Mouse (Mus musculus): ENCODE results near the gene Ncoa3. TPM values are rescaled to one million over a fixed set of nuclear protein-coding genes. Genes with fewer than 3 reads are reported as not detected.

Gene Ncoa3
- polyA plus RNA-seq, 1 experiment from 2014 or later = 15.5 TPM

GRCm38 (mm10) chr2:166030256-166030995, 38.0 kb downstream of the Ncoa3 start:
- WGBS = 12% methylated on average over 13 of the region's 13 CpGs
- ATAC-seq = no peak
- peak overlapping the region; percentile 63 for H3K27ac ChIP-seq (ENCODE audit: low read length)
- H3K9ac ChIP-seq (ENCODE audit: low read depth, low read length) = 0 out of 2 replicates have a peak overlapping the region, but pooled peaks have one; percentile 4
- H3K4me3 ChIP-seq (ENCODE audit: low read depth, low read length) = no peak overlapping the region
- no peaks in the 10 kb centered on the region for H3K36me3 ChIP-seq (ENCODE audit: control insufficient read depth, insufficient read depth, low read length)
- peak overlapping the region; percentile 35 for H3K4me2 ChIP-seq (ENCODE audit: low read length)
- H3K27me3 ChIP-seq (ENCODE audit: control insufficient read depth, insufficient read depth, low read depth, low read length) = no peaks in the 10 kb centered on the region
- no peaks in the 10 kb centered on the region for H3K9me3 ChIP-seq (replicated peaks; ENCODE audit: control insufficient read depth, low read length, poor library complexity, severe bottlenecking)
- peaks cover 26% of the 10 kb centered on the region for H3K4me1 ChIP-seq (ENCODE audit: control insufficient read depth, insufficient read depth, low read length)

DNA sequence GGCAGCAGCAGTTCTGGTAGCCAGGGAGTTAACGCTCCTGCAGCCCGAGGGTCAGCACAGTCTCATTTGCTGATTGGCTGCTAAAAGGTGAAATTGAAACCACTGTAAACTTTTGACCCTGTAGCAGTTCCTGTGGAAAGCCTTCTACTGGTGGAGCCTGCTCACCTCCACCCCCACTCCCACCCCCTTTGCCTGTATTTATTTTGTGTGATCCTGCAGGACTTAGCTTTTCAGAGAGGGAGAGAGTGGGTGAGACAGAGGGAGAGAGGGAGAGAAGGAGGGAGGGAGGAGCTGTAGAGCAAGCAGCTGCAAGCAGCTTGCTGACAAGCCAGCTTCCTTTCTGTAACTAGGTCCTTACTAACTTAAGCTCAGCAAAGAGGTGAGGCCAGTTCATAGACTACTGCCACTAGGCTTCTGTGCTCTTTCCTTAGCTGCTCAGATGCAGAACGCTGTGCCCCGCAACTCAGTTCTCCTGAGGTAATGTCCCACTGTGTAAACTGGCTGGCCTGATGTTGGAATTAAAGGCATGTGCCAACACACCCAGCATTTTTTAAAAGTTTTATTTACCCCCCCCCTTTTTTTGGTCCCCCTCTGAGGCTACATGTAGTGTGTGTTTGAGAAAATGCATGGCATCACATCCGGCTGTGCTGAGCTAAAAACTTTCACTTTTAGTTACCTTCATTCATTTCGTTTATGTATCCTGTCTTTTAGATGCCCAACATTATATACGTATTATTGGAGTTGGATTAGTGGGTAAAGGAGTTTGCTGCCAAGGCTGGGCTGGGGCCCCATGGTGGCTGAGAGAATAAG, 38.9 kb downstream of the Ncoa3 start:
- Histone ChIP-seq H3K4me1 (ENCODE audit: control insufficient read depth, insufficient read depth, low read length) (peaks cover 26% of the 10 kb centered on the region), H3K36me3 (ENCODE audit: control insufficient read depth, insufficient read depth, low read length) (no peaks in the 10 kb centered on the region), H3K4me2 (ENCODE audit: low read length) (peak overlapping the region; percentile 35), H3K9me3 (replicated peaks; ENCODE audit: control insufficient read depth, low read length, poor library complexity, severe bottlenecking) (no peaks in the 10 kb centered on the region), H3K4me3 (ENCODE audit: low read depth, low read length) (no peak overlapping the region), H3K27me3 (ENCODE audit: control insufficient read depth, insufficient read depth, low read depth, low read length) (no peaks in the 10 kb centered on the region), H3K27ac (ENCODE audit: low read length) (peak overlapping the region; percentile 63), H3K9ac (ENCODE audit: low read depth, low read length) (0 out of 2 replicates have a peak overlapping the region, but pooled peaks have one; percentile 34)
- peak; percentile 70; the same call in 1 of the 2 replicates for ATAC-seq
- 38% methylated on average over 7 of the region's 7 CpGs for WGBS

DNA sequence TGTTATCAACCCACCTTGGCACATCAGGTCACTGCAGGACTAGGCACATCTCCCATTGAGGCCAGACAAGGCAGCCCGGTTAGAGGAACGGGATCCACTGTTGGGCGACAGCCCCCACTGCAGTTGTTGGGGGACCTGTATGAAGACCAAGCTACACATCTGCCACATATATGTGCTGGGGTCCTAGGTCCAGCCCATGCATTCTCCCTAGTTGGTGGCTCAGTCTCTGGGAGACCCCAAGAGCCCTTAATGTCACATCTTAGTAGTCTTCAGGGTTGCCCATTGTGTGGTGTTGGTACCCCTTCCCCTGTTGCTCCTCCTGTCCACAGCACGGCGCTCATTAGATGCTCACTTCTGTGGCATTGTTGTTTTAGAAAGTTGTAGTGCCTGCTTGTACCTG, 40.2 kb downstream of the Ncoa3 start:
- Histone ChIP-seq H3K27me3 (ENCODE audit: control insufficient read depth, insufficient read depth, low read depth, low read length) (no peaks in the 10 kb centered on the region), H3K9me3 (replicated peaks; ENCODE audit: control insufficient read depth, low read length, poor library complexity, severe bottlenecking) (no peaks in the 10 kb centered on the region), H3K4me3 (ENCODE audit: low read depth, low read length) (no peak overlapping the region), H3K4me2 (ENCODE audit: low read length) (no peak overlapping the region), H3K4me1 (ENCODE audit: control insufficient read depth, insufficient read depth, low read length) (peaks cover 26% of the 10 kb centered on the region), H3K36me3 (ENCODE audit: control insufficient read depth, insufficient read depth, low read length) (no peaks in the 10 kb centered on the region), H3K27ac (ENCODE audit: low read length) (no peak overlapping the region), H3K9ac (ENCODE audit: low read depth, low read length) (no peak overlapping the region)
- no peak for ATAC-seq
- WGBS = 95% methylated on average over 5 of the region's 5 CpGs

DNA sequence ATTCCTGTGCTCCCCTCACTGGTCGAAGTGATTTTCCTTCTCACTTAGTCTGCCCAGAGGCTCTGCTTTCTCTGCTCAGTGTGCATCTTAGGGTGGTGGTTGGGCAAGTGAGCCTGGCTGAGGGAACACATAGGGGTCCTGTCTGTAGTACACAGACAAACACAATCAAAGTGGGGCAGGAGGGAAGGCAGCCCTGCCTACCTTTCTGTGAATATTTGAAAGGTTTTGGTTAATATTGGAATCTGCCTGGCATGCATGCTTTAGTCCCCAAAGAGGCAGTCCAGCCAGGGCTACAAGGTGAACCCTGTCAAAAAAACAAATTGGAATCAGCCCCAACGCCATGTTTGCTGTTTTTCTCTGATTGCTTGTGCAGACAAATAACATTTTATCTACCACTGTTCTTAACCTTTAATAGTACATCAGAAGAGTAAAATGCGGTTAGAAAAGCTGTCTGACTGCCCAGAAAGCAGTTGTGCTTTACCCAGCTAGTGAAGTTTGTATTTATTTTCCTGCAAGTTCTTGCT, 42.6 kb downstream of the Ncoa3 start:
- Histone ChIP-seq H3K4me2 (ENCODE audit: low read length) (no peak overlapping the region), H3K36me3 (ENCODE audit: control insufficient read depth, insufficient read depth, low read length) (no peaks in the 10 kb centered on the region), H3K27ac (ENCODE audit: low read length) (no peak overlapping the region; the same call in 1 of the 2 replicates), H3K4me1 (ENCODE audit: control insufficient read depth, insufficient read depth, low read length) (peaks cover 16% of the 10 kb centered on the region), H3K9ac (ENCODE audit: low read depth, low read length) (no peak overlapping the region), H3K9me3 (replicated peaks; ENCODE audit: control insufficient read depth, low read length, poor library complexity, severe bottlenecking) (no peaks in the 10 kb centered on the region), H3K4me3 (ENCODE audit: low read depth, low read length) (no peak overlapping the region), H3K27me3 (ENCODE audit: control insufficient read depth, insufficient read depth, low read depth, low read length) (no peaks in the 10 kb centered on the region)
- ATAC-seq = no peak
- WGBS = 74% methylated on average over 3 of the region's 3 CpGs

GRCm38 (mm10) chr2:166035725-166036124, 43.3 kb downstream of the Ncoa3 start:
- no peaks in the 10 kb centered on the region for H3K27me3 ChIP-seq (ENCODE audit: control insufficient read depth, insufficient read depth, low read depth, low read length)
- H3K4me2 ChIP-seq (ENCODE audit: low read length) = no peak overlapping the region
- 54% methylated on average over 3 of the region's 3 CpGs for WGBS
- H3K4me1 ChIP-seq (ENCODE audit: control insufficient read depth, insufficient read depth, low read length) = peaks cover 10% of the 10 kb centered on the region
- H3K4me3 ChIP-seq (ENCODE audit: low read depth, low read length) = no peak overlapping the region
- no peaks in the 10 kb centered on the region for H3K36me3 ChIP-seq (ENCODE audit: control insufficient read depth, insufficient read depth, low read length)
- H3K9ac ChIP-seq (ENCODE audit: low read depth, low read length) = no peak overlapping the region
- ATAC-seq = no peak
- no peaks in the 10 kb centered on the region for H3K9me3 ChIP-seq (replicated peaks; ENCODE audit: control insufficient read depth, low read length, poor library complexity, severe bottlenecking)
- no peak overlapping the region for H3K27ac ChIP-seq (ENCODE audit: low read length)

GRCm38 (mm10) chr2:166039681-166040080, 47.2 kb downstream of the Ncoa3 start:
- no peak overlapping the region for H3K4me3 ChIP-seq (ENCODE audit: low read depth, low read length)
- H3K9ac ChIP-seq (ENCODE audit: low read depth, low read length) = no peak overlapping the region
- no peak for ATAC-seq
- no peak overlapping the region for H3K4me2 ChIP-seq (ENCODE audit: low read length)
- peaks cover 5% of the 10 kb centered on the region; the same call in 1 of the 2 replicates for H3K4me1 ChIP-seq (ENCODE audit: control insufficient read depth, insufficient read depth, low read length)
- H3K27me3 ChIP-seq (ENCODE audit: control insufficient read depth, insufficient read depth, low read depth, low read length) = no peaks in the 10 kb centered on the region
- H3K36me3 ChIP-seq (ENCODE audit: control insufficient read depth, insufficient read depth, low read length) = no peaks in the 10 kb centered on the region
- H3K9me3 ChIP-seq (replicated peaks; ENCODE audit: control insufficient read depth, low read length, poor library complexity, severe bottlenecking) = no peaks in the 10 kb centered on the region
- H3K27ac ChIP-seq (ENCODE audit: low read length) = no peak overlapping the region
- WGBS = 88% methylated on average over 4 of the region's 4 CpGs

GRCm38 (mm10) chr2:166042542-166042941, 50.1 kb downstream of the Ncoa3 start:
- WGBS = 89% methylated on average over 1 of the region's 1 CpGs
- Histone ChIP-seq H3K36me3 (ENCODE audit: control insufficient read depth, insufficient read depth, low read length) (no peaks in the 10 kb centered on the region), H3K4me1 (ENCODE audit: control insufficient read depth, insufficient read depth, low read length) (peaks cover 5% of the 10 kb centered on the region; the same call in 1 of the 2 replicates), H3K27me3 (ENCODE audit: control insufficient read depth, insufficient read depth, low read depth, low read length) (no peaks in the 10 kb centered on the region), H3K4me3 (ENCODE audit: low read depth, low read length) (no peak overlapping the region), H3K9me3 (replicated peaks; ENCODE audit: control insufficient read depth, low read length, poor library complexity, severe bottlenecking) (no peaks in the 10 kb centered on the region), H3K4me2 (ENCODE audit: low read length) (no peak overlapping the region), H3K27ac (ENCODE audit: low read length) (no peak overlapping the region), H3K9ac (ENCODE audit: low read depth, low read length) (no peak overlapping the region)
- no peak for ATAC-seq

DNA sequence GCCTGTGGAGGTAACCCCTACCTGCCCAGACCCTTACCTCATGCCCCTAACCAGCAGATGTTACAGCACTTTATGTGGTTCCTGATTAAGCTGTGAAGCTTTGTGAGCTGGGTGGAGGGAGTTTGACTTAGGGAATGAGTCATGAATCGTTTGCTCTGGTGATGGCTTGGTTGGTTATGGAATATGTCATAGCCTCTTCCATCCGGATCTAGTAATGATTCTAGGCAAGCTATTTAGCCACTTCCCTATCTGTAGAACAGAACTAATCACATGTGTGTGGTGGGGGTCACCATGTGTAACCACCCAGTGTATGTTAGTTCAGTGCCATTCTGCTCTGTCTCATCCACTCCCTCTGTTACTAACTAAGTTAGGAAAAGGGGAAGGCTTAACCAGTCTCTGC, 52.6 kb downstream of the Ncoa3 start:
- no peak overlapping the region for H3K4me2 ChIP-seq (ENCODE audit: low read length)
- H3K4me1 ChIP-seq (ENCODE audit: control insufficient read depth, insufficient read depth, low read length) = peaks cover 5% of the 10 kb centered on the region; the same call in 1 of the 2 replicates
- no peak overlapping the region for H3K4me3 ChIP-seq (ENCODE audit: low read depth, low read length)
- WGBS = 90% methylated on average over 2 of the region's 2 CpGs
- H3K9me3 ChIP-seq (replicated peaks; ENCODE audit: control insufficient read depth, low read length, poor library complexity, severe bottlenecking) = no peaks in the 10 kb centered on the region
- H3K36me3 ChIP-seq (ENCODE audit: control insufficient read depth, insufficient read depth, low read length) = 0 out of 2 replicates have a peak, but pooled peaks cover 2% of the 10 kb centered on the region
- no peak overlapping the region for H3K27ac ChIP-seq (ENCODE audit: low read length)
- H3K27me3 ChIP-seq (ENCODE audit: control insufficient read depth, insufficient read depth, low read depth, low read length) = no peaks in the 10 kb centered on the region
- no peak for ATAC-seq
- H3K9ac ChIP-seq (ENCODE audit: low read depth, low read length) = no peak overlapping the region
